ENCODE assay signal across 8 mouse cellular contexts in genomic region chr19:5272326-5272795, GRCm38 (mm10). TPM values are rescaled to one million over a fixed set of nuclear protein-coding genes. Genes with fewer than 3 reads are reported as not detected.
DNase-seq lines count a peak whose midpoint lies in the region; ATAC-seq and TF ChIP-seq lines count a peak whose summit lies in the region.

No protein-coding gene starts in this region.

- H3K27ac ChIP-seq in heart, embryonic 16.5 days (ENCODE audit: low read length), result peak overlapping the region; percentile 95
- H3K27ac ChIP-seq in lung, postnatal 0 days (ENCODE audit: low read length), result peak overlapping the region; percentile 90

- H3K4me3 ChIP-seq in E14TG2a.4 (replicated peaks; ENCODE audit: low read length), result peak overlapping the region; percentile 93
- H3K4me3 ChIP-seq in heart, embryonic 16.5 days (ENCODE audit: low read length), result peak overlapping the region; percentile 98
- H3K4me3 ChIP-seq in lung, postnatal 0 days (ENCODE audit: low read depth, low read length), result peak overlapping the region; percentile 86

- WGBS in heart, embryonic 16.5 days, result 1% methylated on average over 27 of the region's 30 CpGs
- WGBS in lung, postnatal 0 days, result under 1% methylated on average over 11 of the region's 30 CpGs

- H3K4me2 ChIP-seq in heart, embryonic 16.5 days (ENCODE audit: low read depth, low read length), result peak overlapping the region; percentile 94
- H3K4me2 ChIP-seq in lung, postnatal 0 days (replicated peaks; ENCODE audit: low read depth, low read length), result peak overlapping the region; percentile 97

- H3K9ac ChIP-seq in heart, embryonic 16.5 days (ENCODE audit: low read length), result peak overlapping the region; percentile 96
- peak overlapping the region; percentile 83 for H3K9ac ChIP-seq in lung, postnatal 0 days (replicated peaks; ENCODE audit: low read depth)

- 0 out of 2 replicates have a peak, but pooled peaks cover 4% of the 10 kb centered on the region for H3K27me3 ChIP-seq in E14TG2a.4 (ENCODE audit: insufficient read depth, low read length)
- no peaks in the 10 kb centered on the region for H3K27me3 ChIP-seq in heart, embryonic 16.5 days (ENCODE audit: control insufficient read depth, insufficient read depth, low read length)
- no peaks in the 10 kb centered on the region for H3K27me3 ChIP-seq in lung, postnatal 0 days (replicated peaks; ENCODE audit: insufficient read depth, low read length)

- peak; percentile 28 for ATAC-seq in erythroblast, adult 5-6 weeks (replicated peaks; ENCODE audit: low FRiP score, poor library complexity, severe bottlenecking)
- ATAC-seq in heart, embryonic 16.5 days (replicated peaks; ENCODE audit: extremely low read depth, insufficient read depth, low FRiP score), result peak; percentile 25
- peak; percentile 27 for ATAC-seq in lung, postnatal 0 days
- ATAC-seq in activated CD4-positive, CD25-positive, alpha-beta regulatory T cell, adult 4 months, result no peak

- no peak for TF ChIP-seq EP300 in lung, postnatal 0 days (IDR thresholded peaks at IDR 0.05)

- H3K4me1 ChIP-seq in E14TG2a.4 (replicated peaks; ENCODE audit: low read depth, low read length), result peaks cover 66% of the 10 kb centered on the region
- H3K4me1 ChIP-seq in heart, embryonic 16.5 days (ENCODE audit: control insufficient read depth, insufficient read depth, low read length), result peaks cover 32% of the 10 kb centered on the region
- H3K4me1 ChIP-seq in lung, postnatal 0 days (ENCODE audit: insufficient read depth, low read depth, low read length), result peaks cover 10% of the 10 kb centered on the region; the same call in 1 of the 2 replicates

- H3K9me3 ChIP-seq in E14TG2a.4 (ENCODE audit: low read length), result no peaks in the 10 kb centered on the region
- no peaks in the 10 kb centered on the region for H3K9me3 ChIP-seq in heart, embryonic 16.5 days (replicated peaks; ENCODE audit: control insufficient read depth, low read length)
- no peaks in the 10 kb centered on the region for H3K9me3 ChIP-seq in lung, postnatal 0 days (ENCODE audit: low read length)

- DNase-seq in adrenal gland, postnatal 4 days (ENCODE audit: low spot score in 2 of 2), result peak; percentile 19 to 20
- DNase-seq in kidney, postnatal 14 days, result peak; percentile 50
- peak; percentile 36 for DNase-seq in lung, postnatal 0 days (ENCODE audit: low spot score)
- DNase-seq in right cerebral cortex, adult 18-20 months, result peak; percentile 25

- TF ChIP-seq CTCF in E14TG2a.4 (conservative IDR thresholded peaks at IDR 0.05; ENCODE audit: low read length), result no peak
- TF ChIP-seq CTCF in lung, postnatal 0 days (IDR thresholded peaks at IDR 0.05), result 0 out of 2 replicates have a peak, but pooled peaks have one; percentile 3

- H3K36me3 ChIP-seq in E14TG2a.4 (ENCODE audit: insufficient read depth, low read length), result peaks cover 36% of the 10 kb centered on the region
- peaks cover 11% of the 10 kb centered on the region for H3K36me3 ChIP-seq in heart, embryonic 16.5 days (ENCODE audit: control insufficient read depth, insufficient read depth)
- peaks cover 8% of the 10 kb centered on the region; the same call in 1 of the 2 replicates for H3K36me3 ChIP-seq in lung, postnatal 0 days (ENCODE audit: insufficient read depth, low read length)

RNA-seq across cellular contexts. Expression of gene Pacs1, which starts 0.6 kb away (rescaled TPM):
- 10 to 100 TPM; 35.0 to 39.4 TPM for total RNA-seq in adrenal gland, postnatal 4 days (2021)
- total RNA-seq in erythroblast, adult 5-6 weeks (2015; ENCODE audit: low replicate concordance), result 7.7 and 8.1 TPM in 2 replicates
- 5.3 and 7.0 TPM in 2 replicates for total RNA-seq in erythroblast, adult 5-6 weeks (2017; ENCODE audit: low replicate concordance)
- 15.5 and 18.0 TPM in 2 replicates for polyA plus RNA-seq in heart, embryonic 16.5 days (2015; fragmentation: Nextera tagmentation; extraction: Ambion mirVana)
- 9.3 and 10.4 TPM in 2 replicates for polyA plus RNA-seq in lung, postnatal 0 days (2015; fragmentation: Nextera tagmentation; extraction: Ambion mirVana)
- 10 to 100 TPM; 15.7 to 16.3 TPM for polyA plus RNA-seq in activated CD4-positive, CD25-positive, alpha-beta regulatory T cell, adult 4 months (2017; shearing (Covaris generic))

RNA-seq across cellular contexts. Expression of gene Sf3b2, which starts 22.9 kb away (rescaled TPM):
- total RNA-seq in adrenal gland, postnatal 4 days (2021), result 100 to 1,000 TPM; 210 to 224 TPM
- 38.5 and 55.0 TPM in 2 replicates for total RNA-seq in erythroblast, adult 5-6 weeks (2015; ENCODE audit: low replicate concordance)
- 59.6 and 76.3 TPM in 2 replicates for total RNA-seq in erythroblast, adult 5-6 weeks (2017; ENCODE audit: low replicate concordance)
- 210 and 211 TPM in 2 replicates for polyA plus RNA-seq in heart, embryonic 16.5 days (2015; fragmentation: Nextera tagmentation; extraction: Ambion mirVana)
- polyA plus RNA-seq in lung, postnatal 0 days (2015; fragmentation: Nextera tagmentation; extraction: Ambion mirVana), result 200 TPM in 2 replicates
- 100 to 1,000 TPM; 299 to 359 TPM for polyA plus RNA-seq in activated CD4-positive, CD25-positive, alpha-beta regulatory T cell, adult 4 months (2017; shearing (Covaris generic))

RNA-seq across cellular contexts. Expression of gene Gal3st3, which starts 25.8 kb away (rescaled TPM):
- under 1 TPM; 0.45 to 0.67 TPM for total RNA-seq in adrenal gland, postnatal 4 days (2021)
- not detected in 2 replicates for total RNA-seq in erythroblast, adult 5-6 weeks (2015; ENCODE audit: low replicate concordance)
- total RNA-seq in erythroblast, adult 5-6 weeks (2017; ENCODE audit: low replicate concordance), result not detected in 2 replicates
- polyA plus RNA-seq in heart, embryonic 16.5 days (2015; fragmentation: Nextera tagmentation; extraction: Ambion mirVana), result 7.3 and 7.7 TPM in 2 replicates
- 0.55 and 0.57 TPM in 2 replicates for polyA plus RNA-seq in lung, postnatal 0 days (2015; fragmentation: Nextera tagmentation; extraction: Ambion mirVana)
- polyA plus RNA-seq in activated CD4-positive, CD25-positive, alpha-beta regulatory T cell, adult 4 months (2017; shearing (Covaris generic)), result under 1 TPM in 1 of 2 experiments, not detected in 1; 0.13 TPM
